Mouse (Mus musculus) brain, embryonic 18.5 days (tissue): ENCODE measurements at regions not wholly inside any gene's neighbourhood (a gene's known extent, or its start where the extent isn't known, plus 50 kb on each side); places are given as distances from the start of the nearest gene placed in this dataset.

Experiments
- DNase-seq: peaks from one replicate; pipeline ENCODE4 v3.0.0-alpha.2; 2012; ENCODE audit warnings: low read depth, low spot score

GRCm38 (mm10) chr9:13905086-13905669 is 77.7 kb downstream of the Fam76b start:
- no peak for DNase-seq

DNA sequence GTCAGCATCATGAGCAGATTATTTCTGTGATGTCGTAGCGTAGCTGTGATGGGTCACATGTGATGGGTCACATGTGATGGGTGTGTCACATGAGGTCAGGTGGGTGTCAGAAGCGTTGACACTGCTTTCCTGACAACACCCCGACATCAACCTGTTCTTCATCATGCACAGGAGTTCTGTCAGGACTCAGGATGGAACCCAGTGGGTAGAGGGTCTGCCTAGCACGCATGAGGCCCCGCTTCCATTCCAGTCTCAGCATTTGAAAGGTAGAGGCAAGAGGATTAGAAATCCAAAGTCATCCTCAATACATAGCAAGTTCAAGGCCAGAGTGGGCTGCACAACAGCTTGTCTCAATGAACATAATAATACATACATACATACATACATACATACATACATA is 79.2 kb downstream of the Fam76b start:
- DNase-seq, result no peak

DNA sequence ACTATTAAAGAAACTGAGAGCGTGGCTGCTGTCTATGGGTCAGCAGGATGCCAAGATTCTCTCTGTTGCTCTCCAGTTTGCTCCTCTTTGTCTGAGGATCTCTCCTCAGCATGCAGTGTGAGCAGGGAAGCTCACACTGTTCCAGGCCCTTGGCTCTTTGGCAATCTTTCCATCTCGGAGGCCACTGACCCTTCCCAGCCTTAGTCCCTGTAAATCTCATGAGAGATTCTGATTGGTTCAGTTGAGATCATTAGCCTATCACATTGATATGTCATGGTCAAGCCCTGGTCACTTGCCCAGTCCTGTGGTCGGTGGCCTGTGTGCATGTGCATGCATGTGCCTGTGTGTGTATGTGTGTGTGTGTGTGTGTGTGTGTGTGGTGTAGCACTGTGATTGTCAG is 82.1 kb downstream of the Fam76b start:
- DNase-seq, result no peak

DNA sequence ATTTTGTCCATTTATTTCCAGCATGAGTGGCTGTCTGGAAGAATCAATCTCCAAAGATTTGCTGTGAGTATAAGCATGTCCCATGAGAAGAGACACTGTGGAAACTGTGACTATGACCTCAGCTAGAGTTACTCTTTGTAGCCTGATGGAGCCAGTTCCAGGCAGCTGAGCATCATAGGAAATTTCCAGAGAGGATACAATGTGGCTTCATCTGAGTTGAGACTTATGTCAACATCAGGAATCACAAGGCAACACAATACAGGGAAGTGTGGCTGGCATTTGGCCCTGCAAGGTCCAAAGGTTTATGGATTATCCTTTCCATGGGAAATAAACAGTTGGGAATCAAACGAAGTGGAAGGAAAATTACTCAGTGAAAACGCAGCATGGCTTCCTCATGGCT is 82.6 kb downstream of the Fam76b start:
- DNase-seq, result no peak

- no peak for DNase-seq
Measured at GRCm38 (mm10) chr9:13913459-13913858, 85.9 kb downstream of the Fam76b start.

- DNase-seq, result no peak
Measured at GRCm38 (mm10) chr9:13914131-13914530, 86.6 kb downstream of the Fam76b start.

DNA sequence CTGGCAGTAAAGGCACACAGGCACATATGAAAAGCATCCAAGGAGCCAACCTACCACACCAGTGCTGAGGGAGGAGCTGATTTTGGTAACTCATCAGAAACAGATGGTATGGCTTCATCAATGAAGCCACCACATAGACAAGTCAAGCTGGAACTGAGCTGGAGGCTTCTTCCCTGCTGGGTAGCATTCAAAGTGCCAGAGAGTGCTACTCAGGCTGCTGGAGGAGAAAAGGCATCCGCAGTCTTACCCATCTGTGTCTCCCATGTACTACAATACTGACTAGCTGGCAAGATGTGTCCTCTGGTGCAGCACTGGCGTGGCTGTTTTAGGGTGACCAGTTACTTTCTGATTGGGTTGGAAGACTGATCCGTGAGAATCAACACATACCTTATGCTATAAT is 87.3 kb downstream of the Fam76b start:
- no peak for DNase-seq

GRCm38 (mm10) chr9:13916837-13917236 is 89.3 kb downstream of the Fam76b start:
- DNase-seq, result no peak

DNA sequence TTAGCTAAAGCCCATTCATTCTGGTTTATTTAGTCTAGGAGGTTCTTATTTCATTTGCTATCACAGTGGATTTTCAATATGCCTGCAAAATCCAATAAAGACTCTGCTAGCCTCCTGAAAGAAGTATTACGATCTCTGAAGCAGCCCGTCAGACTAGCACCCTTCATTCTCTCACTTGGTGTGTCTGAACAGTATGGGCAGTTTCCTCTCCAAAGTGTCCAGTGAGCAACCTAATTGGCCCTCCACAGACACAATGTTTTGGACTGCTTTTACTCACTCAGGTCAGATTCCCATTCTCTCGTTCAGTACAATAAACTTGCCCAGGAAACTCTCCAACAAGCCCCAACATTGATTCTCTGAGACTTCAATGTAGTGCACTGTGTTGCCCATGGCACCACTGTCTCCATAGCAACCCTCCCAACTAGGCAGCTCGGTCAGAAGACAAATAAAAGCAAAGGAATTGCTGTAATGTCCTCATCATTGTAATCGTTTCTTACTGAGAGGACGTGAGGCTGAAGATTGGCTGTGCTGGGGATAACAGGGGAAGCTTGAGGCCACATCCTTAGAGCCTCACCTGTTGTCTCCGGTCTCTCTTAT is 91.2 kb downstream of the Fam76b start:
- DNase-seq, result no peak

- DNase-seq, result no peak
Measured at GRCm38 (mm10) chr9:13919739-13920410, 92.4 kb downstream of the Fam76b start.

- DNase-seq, result no peak
Measured at GRCm38 (mm10) chr9:13920623-13921022, 93.1 kb downstream of the Fam76b start.

DNA sequence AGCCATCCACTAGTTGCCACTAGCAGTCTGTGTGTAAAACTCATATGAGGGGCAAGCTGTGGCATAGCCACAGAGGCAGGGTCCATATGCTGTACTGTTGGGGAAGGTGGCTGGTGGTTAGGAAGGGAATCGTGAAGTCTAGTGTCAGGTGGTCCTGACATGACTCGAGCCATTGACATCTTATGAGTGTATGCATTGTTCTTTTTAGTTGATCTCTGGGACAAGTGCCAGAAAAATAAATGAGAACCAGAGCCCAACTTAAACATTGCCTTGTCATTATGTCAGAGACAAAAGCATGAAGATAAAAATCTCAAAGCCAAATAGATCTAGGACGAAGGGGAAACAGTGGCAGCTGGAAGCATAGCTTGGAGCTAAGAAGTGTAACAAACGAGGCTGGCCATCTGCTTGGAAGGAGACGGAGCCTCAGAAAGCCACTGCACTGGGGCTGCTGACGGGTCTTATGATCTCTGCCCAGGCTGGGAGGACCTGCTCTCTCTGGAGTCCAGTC is 104.5 kb downstream of the Fam76b start:
- no peak for DNase-seq

- DNase-seq, result no peak
Measured at GRCm38 (mm10) chr9:13933404-13933803, 105.9 kb downstream of the Fam76b start.

DNA sequence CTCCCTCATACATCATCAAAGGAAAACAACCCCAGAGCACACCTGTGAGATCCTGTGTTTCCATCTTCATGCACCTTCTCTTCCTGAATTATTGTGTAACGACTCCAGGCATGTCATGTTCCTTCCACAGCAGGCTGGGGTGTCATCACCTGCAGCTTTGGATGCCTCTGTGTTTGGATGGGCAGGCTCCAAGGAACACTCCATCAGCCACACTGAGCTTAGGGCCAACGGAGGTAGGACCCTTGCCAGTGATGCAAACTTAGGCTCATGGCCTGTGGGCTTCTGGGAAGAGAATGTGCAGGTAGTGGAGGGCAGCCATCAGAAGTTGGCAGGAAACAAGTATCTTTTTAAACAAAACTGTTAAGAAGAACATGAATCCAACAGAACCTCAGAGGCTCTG is 109.8 kb downstream of the Fam76b start:
- DNase-seq, result no peak

- no peak for DNase-seq
Measured at GRCm38 (mm10) chr9:13946519-13946918, 119.0 kb downstream of the Fam76b start.

- no peak for DNase-seq
Measured at GRCm38 (mm10) chr9:13952157-13952556, 124.6 kb downstream of the Fam76b start.

DNA sequence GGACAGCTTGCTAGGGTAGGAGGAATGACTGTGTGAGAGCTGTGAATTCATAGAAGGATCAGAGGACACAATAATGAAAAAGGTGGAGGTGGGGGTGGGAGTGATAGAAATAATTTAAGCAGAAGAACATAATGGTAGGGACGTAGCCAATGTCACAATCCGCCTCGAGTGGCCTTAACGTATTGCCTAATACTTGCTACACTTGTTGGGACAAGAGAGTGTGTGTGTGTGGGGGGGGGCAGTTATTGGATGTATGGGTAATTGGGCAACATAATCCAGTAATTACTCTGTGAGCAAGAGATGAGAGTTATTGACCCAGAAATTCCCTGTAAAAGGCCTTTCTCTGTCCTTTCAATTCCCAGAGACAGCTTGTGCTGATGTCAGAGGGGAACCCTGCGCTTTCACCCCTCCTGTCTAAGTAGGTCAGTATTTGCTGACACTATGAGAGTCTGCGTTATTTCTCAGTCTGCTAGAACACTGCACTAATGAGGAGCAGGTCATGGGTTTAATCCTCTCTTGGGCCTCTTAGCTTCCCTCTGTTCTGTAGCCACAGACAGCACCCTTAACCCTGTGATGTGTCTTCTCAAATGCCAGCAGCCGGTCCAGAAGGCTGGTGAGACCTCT is 135.7 kb downstream of the Fam76b start:
- DNase-seq, result no peak

DNA sequence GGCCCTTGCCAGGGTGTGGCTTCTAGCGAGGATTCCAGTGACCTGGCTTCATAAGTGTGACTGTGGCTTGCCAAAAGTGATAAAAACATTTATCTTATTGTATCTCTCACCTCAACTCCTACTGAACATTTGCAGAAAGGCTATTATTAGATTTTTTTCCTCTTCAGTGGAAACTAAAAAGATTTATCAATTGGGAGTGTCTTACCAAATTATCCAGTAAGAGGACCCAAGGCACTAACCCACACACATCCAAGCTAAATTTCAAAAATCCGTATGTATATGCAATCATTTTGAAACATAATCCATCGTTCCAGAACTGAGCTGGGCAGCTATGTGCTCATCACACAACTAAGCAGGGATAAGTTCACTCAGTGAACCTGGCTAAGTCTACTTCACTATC is 136.3 kb downstream of the Fam76b start:
- DNase-seq, result no peak

- DNase-seq, result no peak
Measured at GRCm38 (mm10) chr9:13964256-13964655, 136.7 kb downstream of the Fam76b start.

GRCm38 (mm10) chr9:13966212-13966611 is 138.7 kb downstream of the Fam76b start:
- DNase-seq, result no peak

DNA sequence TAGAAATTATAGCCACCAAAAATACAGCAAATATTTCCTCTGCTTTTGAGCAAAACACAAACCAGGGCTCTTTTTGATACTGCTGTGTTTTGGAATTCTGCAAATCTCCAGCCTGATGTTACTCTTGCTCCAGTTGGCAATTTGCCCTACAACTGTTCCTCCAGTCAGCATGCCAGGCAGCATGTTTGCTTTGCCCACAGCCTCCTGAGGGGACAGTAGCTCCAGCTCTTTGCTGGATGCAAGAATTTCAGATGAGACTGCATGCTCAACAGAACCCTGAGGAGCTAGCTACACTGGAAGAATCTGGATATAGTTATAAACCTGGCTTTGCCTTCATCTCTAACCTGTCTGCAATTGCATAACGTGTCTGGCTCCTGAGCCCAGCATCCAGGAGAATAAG is 141.7 kb downstream of the Fam76b start:
- no peak for DNase-seq

DNA sequence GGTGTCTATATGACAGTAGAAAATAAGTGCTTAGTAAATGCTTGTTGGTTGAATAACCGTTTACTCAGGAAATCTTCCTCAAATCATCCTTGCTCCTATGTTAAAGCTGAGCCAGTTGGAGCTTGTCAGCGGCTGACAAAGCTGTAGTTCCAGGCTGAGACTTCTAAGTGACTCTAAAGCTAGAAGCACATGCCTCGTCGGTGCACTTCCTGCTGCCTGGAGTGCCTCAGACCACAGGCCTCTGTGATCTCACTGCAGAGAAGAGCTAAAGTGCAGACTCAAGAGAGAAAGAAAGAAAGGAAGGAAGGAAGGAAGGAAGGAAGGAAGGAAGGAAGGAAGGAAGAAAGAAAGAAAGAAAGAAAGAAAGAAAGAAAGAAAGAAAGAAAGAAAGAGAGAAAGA is 146.1 kb downstream of the Fam76b start:
- DNase-seq, result no peak

GRCm38 (mm10) chr9:13974870-13975269 is 147.4 kb downstream of the Fam76b start:
- no peak for DNase-seq
